Mouse (Mus musculus): Measurements from ENCODE around the gene Rbx1. TPM values are rescaled to one million over a fixed set of nuclear protein-coding genes. Genes with fewer than 3 reads are reported as not detected.

Rbx1 gene
- polyA plus RNA-seq, 1 experiment, result 191 TPM

GRCm38 (mm10) chr15:81485483-81485882 lies 19.4 kb downstream of the Rbx1 start:
- H3K9ac ChIP-seq (ENCODE audit: low read depth, poor library complexity, severe bottlenecking), result no peak overlapping the region
- no peaks in the 10 kb centered on the region for H3K36me3 ChIP-seq (ENCODE audit: control insufficient read depth, insufficient read depth, low read length, poor library complexity, severe bottlenecking)
- no peak overlapping the region for H3K4me3 ChIP-seq (ENCODE audit: low read depth, low read length)
- H3K4me1 ChIP-seq (ENCODE audit: control insufficient read depth, insufficient read depth, low read length), result no peaks in the 10 kb centered on the region
- TF ChIP-seq CTCF (IDR thresholded peaks at IDR 0.05; ENCODE audit: low read depth, low read length) (no peak), EP300 (IDR thresholded peaks at IDR 0.05; ENCODE audit: insufficient read depth, low read depth, low read length) (no peak), POLR2A (IDR thresholded peaks at IDR 0.05; ENCODE audit: insufficient read depth, low read length) (no peak)
- no peaks in the 10 kb centered on the region for H3K9me3 ChIP-seq (replicated peaks; ENCODE audit: control insufficient read depth, insufficient read depth, low read length, poor library complexity, severe bottlenecking)
- H3K27ac ChIP-seq (ENCODE audit: insufficient read depth, low read length), result no peak overlapping the region
- no peaks in the 10 kb centered on the region for H3K27me3 ChIP-seq (ENCODE audit: control insufficient read depth, insufficient read depth, low read length, poor library complexity, severe bottlenecking)

- no peaks in the 10 kb centered on the region for H3K9me3 ChIP-seq (replicated peaks; ENCODE audit: control insufficient read depth, insufficient read depth, low read length, poor library complexity, severe bottlenecking)
- H3K4me1 ChIP-seq (ENCODE audit: control insufficient read depth, insufficient read depth, low read length), result no peaks in the 10 kb centered on the region
- H3K4me3 ChIP-seq (ENCODE audit: low read depth, low read length), result no peak overlapping the region
- H3K36me3 ChIP-seq (ENCODE audit: control insufficient read depth, insufficient read depth, low read length, poor library complexity, severe bottlenecking), result no peaks in the 10 kb centered on the region
- H3K9ac ChIP-seq (ENCODE audit: low read depth, poor library complexity, severe bottlenecking), result no peak overlapping the region
- no peaks in the 10 kb centered on the region for H3K27me3 ChIP-seq (ENCODE audit: control insufficient read depth, insufficient read depth, low read length, poor library complexity, severe bottlenecking)
- no peak overlapping the region for H3K27ac ChIP-seq (ENCODE audit: insufficient read depth, low read length)
- TF ChIP-seq POLR2A (IDR thresholded peaks at IDR 0.05; ENCODE audit: insufficient read depth, low read length) (no peak), EP300 (IDR thresholded peaks at IDR 0.05; ENCODE audit: insufficient read depth, low read depth, low read length) (no peak), CTCF (IDR thresholded peaks at IDR 0.05; ENCODE audit: low read depth, low read length) (no peak)
These were observed 37.4 kb downstream of the Rbx1 start for GRCm38 (mm10) chr15:81503466-81503865.

- Histone ChIP-seq H3K4me1 (ENCODE audit: control insufficient read depth, insufficient read depth, low read length) (no peaks in the 10 kb centered on the region), H3K27ac (ENCODE audit: insufficient read depth, low read length) (no peak overlapping the region), H3K36me3 (ENCODE audit: control insufficient read depth, insufficient read depth, low read length, poor library complexity, severe bottlenecking) (no peaks in the 10 kb centered on the region), H3K27me3 (ENCODE audit: control insufficient read depth, insufficient read depth, low read length, poor library complexity, severe bottlenecking) (no peaks in the 10 kb centered on the region), H3K4me3 (ENCODE audit: low read depth, low read length) (no peak overlapping the region), H3K9ac (ENCODE audit: low read depth, poor library complexity, severe bottlenecking) (no peak overlapping the region), H3K9me3 (replicated peaks; ENCODE audit: control insufficient read depth, insufficient read depth, low read length, poor library complexity, severe bottlenecking) (no peaks in the 10 kb centered on the region)
- no peak for TF ChIP-seq POLR2A (IDR thresholded peaks at IDR 0.05; ENCODE audit: insufficient read depth, low read length)
- no peak for TF ChIP-seq EP300 (IDR thresholded peaks at IDR 0.05; ENCODE audit: insufficient read depth, low read depth, low read length)
- no peak for TF ChIP-seq CTCF (IDR thresholded peaks at IDR 0.05; ENCODE audit: low read depth, low read length)
These were observed 37.9 kb downstream of the Rbx1 start for GRCm38 (mm10) chr15:81503995-81504394.

- TF ChIP-seq EP300 (IDR thresholded peaks at IDR 0.05; ENCODE audit: insufficient read depth, low read depth, low read length) (no peak), CTCF (IDR thresholded peaks at IDR 0.05; ENCODE audit: low read depth, low read length) (peak; percentile 54)
- no peaks in the 10 kb centered on the region for H3K36me3 ChIP-seq (ENCODE audit: control insufficient read depth, insufficient read depth, low read length, poor library complexity, severe bottlenecking)
- no peaks in the 10 kb centered on the region for H3K4me1 ChIP-seq (ENCODE audit: control insufficient read depth, insufficient read depth, low read length)
- H3K27ac ChIP-seq (ENCODE audit: insufficient read depth, low read length), result no peak overlapping the region
- no peaks in the 10 kb centered on the region for H3K9me3 ChIP-seq (replicated peaks; ENCODE audit: control insufficient read depth, insufficient read depth, low read length, poor library complexity, severe bottlenecking)
- no peak overlapping the region for H3K9ac ChIP-seq (ENCODE audit: low read depth, poor library complexity, severe bottlenecking)
- no peak overlapping the region for H3K4me3 ChIP-seq (ENCODE audit: low read depth, low read length)
- no peaks in the 10 kb centered on the region for H3K27me3 ChIP-seq (ENCODE audit: control insufficient read depth, insufficient read depth, low read length, poor library complexity, severe bottlenecking)
These were observed 41.1 kb downstream of the Rbx1 start for GRCm38 (mm10) chr15:81507201-81507600.

GRCm38 (mm10) chr15:81510621-81511020 lies 44.5 kb downstream of the Rbx1 start:
- TF ChIP-seq POLR2A (IDR thresholded peaks at IDR 0.05; ENCODE audit: insufficient read depth, low read length) (no peak), CTCF (IDR thresholded peaks at IDR 0.05; ENCODE audit: low read depth, low read length) (no peak), EP300 (IDR thresholded peaks at IDR 0.05; ENCODE audit: insufficient read depth, low read depth, low read length) (no peak)

GRCm38 (mm10) chr15:81511601-81512261 lies 45.6 kb downstream of the Rbx1 start:
- no peak for TF ChIP-seq EP300 (IDR thresholded peaks at IDR 0.05; ENCODE audit: insufficient read depth, low read depth, low read length)
- no peak for TF ChIP-seq POLR2A (IDR thresholded peaks at IDR 0.05; ENCODE audit: insufficient read depth, low read length)
- TF ChIP-seq CTCF (IDR thresholded peaks at IDR 0.05; ENCODE audit: low read depth, low read length), result no peak
- Histone ChIP-seq H3K4me1 (ENCODE audit: control insufficient read depth, insufficient read depth, low read length) (no peaks in the 10 kb centered on the region), H3K27ac (ENCODE audit: insufficient read depth, low read length) (peak overlapping the region; percentile 88), H3K36me3 (ENCODE audit: control insufficient read depth, insufficient read depth, low read length, poor library complexity, severe bottlenecking) (no peaks in the 10 kb centered on the region), H3K27me3 (ENCODE audit: control insufficient read depth, insufficient read depth, low read length, poor library complexity, severe bottlenecking) (no peaks in the 10 kb centered on the region), H3K4me3 (ENCODE audit: low read depth, low read length) (peak overlapping the region; percentile 66), H3K9ac (ENCODE audit: low read depth, poor library complexity, severe bottlenecking) (peak overlapping the region; percentile 59), H3K9me3 (replicated peaks; ENCODE audit: control insufficient read depth, insufficient read depth, low read length, poor library complexity, severe bottlenecking) (no peaks in the 10 kb centered on the region)

More at GRCm38 (mm10) chr15:81510621-81511020, 44.5 kb downstream of the Rbx1 start:
- Histone ChIP-seq H3K4me1 (ENCODE audit: control insufficient read depth, insufficient read depth, low read length) (no peaks in the 10 kb centered on the region), H3K4me3 (ENCODE audit: low read depth, low read length) (no peak overlapping the region), H3K27ac (ENCODE audit: insufficient read depth, low read length) (no peak overlapping the region), H3K36me3 (ENCODE audit: control insufficient read depth, insufficient read depth, low read length, poor library complexity, severe bottlenecking) (no peaks in the 10 kb centered on the region), H3K9me3 (replicated peaks; ENCODE audit: control insufficient read depth, insufficient read depth, low read length, poor library complexity, severe bottlenecking) (no peaks in the 10 kb centered on the region), H3K9ac (ENCODE audit: low read depth, poor library complexity, severe bottlenecking) (no peak overlapping the region), H3K27me3 (ENCODE audit: control insufficient read depth, insufficient read depth, low read length, poor library complexity, severe bottlenecking) (no peaks in the 10 kb centered on the region)

Data from ES-Bruce4 (cell line).